Mouse (Mus musculus) CH12.LX (cell line): ENCODE results near the gene Gm20388. TPM values are rescaled to one million over a fixed set of nuclear protein-coding genes. Genes with fewer than 3 reads are reported as not detected.

Experiments
- DNase-seq: peaks from one replicate; pipeline ENCODE4 v3.0.0-alpha.2; 2013; ENCODE audit errors: extremely low read depth
- H3K27ac ChIP-seq: 2 replicates; pipeline ENCODE4 v1.5.1; 2012; ENCODE audit warnings: low read depth, mild to moderate bottlenecking, control low read depth, moderate library complexity; ENCODE audit not compliant: insufficient read depth
- H3K27me3 ChIP-seq: replicated peaks from 2 replicates; pipeline ENCODE3; 2012; ENCODE audit warnings: inconsistent platforms
- H3K36me3 ChIP-seq, 2 experiments: replicated peaks in 1 of 2; 2 replicates each; pipeline versions ENCODE3 to v1.6.1; 2012; ENCODE audit warnings: inconsistent platforms in 1 of 2, low read length in 1 of 2, mild to moderate bottlenecking in 1 of 2, mixed read lengths in 1 of 2, moderate library complexity in 1 of 2; ENCODE audit not compliant: control insufficient read depth in 1 of 2, insufficient read depth in 1 of 2
- H3K4me1 ChIP-seq, 2 experiments: 2 replicates each; pipeline ENCODE4 v1.6.1; 2012; ENCODE audit warnings: inconsistent platforms in 1 of 2, moderate library complexity in 1 of 2; ENCODE audit not compliant: insufficient read depth in 2 of 2, control insufficient read depth in 1 of 2
- H3K4me2 ChIP-seq: 2 replicates; pipeline ENCODE4 v1.6.1; 2012; ENCODE audit warnings: low read depth, mild to moderate bottlenecking, control low read depth; ENCODE audit not compliant: poor library complexity, insufficient read depth, severe bottlenecking
- H3K4me3 ChIP-seq, 3 experiments: fragments of 150-350 bp in 1 of 3; sonication (generic) in 1 of 3; replicated peaks in 1 of 3; 2 replicates each; pipeline versions ENCODE3 to v1.5.1; 2011 to 2012; ENCODE audit warnings: low read depth in 2 of 3, low read length in 2 of 3, mild to moderate bottlenecking in 2 of 3, moderate library complexity in 2 of 3, control low read depth in 1 of 3, improper control_type of control experiment in 1 of 3, inconsistent platforms in 1 of 3, mixed read lengths in 1 of 3; ENCODE audit not compliant: poor library complexity in 1 of 3
- H3K79me2 ChIP-seq: replicated peaks from 2 replicates; pipeline ENCODE4 v1.6.1; 2012; ENCODE audit warnings: mild to moderate bottlenecking, moderate library complexity; ENCODE audit not compliant: control insufficient read depth, poor library complexity, insufficient read depth, severe bottlenecking; ENCODE audit errors: extremely low read depth
- H3K9ac ChIP-seq: 2 replicates; pipeline ENCODE4 v1.6.1; 2012; ENCODE audit warnings: low read depth, mild to moderate bottlenecking, control low read depth, moderate library complexity; ENCODE audit not compliant: insufficient read depth
- H3K9me3 ChIP-seq: replicated peaks from 2 replicates; pipeline ENCODE3; 2012; ENCODE audit warnings: low read length, inconsistent platforms, mixed read lengths
- BHLHE40 ChIP-seq: IDR thresholded peaks from 2 replicates; pipeline ENCODE4 v1.6.1; 2011; ENCODE audit warnings: mild to moderate bottlenecking, low read depth, low read length, improper control_type of control experiment
- CTCF ChIP-seq, 2 experiments: IDR thresholded peaks in 1 of 2; conservative IDR thresholded peaks in 1 of 2; 2 replicates each; pipeline ENCODE4 v1.5.1; 2011 to 2012; ENCODE audit warnings: low read depth in 2 of 2, low read length in 2 of 2, improper control_type of control experiment in 1 of 2, inconsistent platforms in 1 of 2, mild to moderate bottlenecking in 1 of 2, moderate library complexity in 1 of 2
- E2F4 ChIP-seq: IDR thresholded peaks from 2 replicates; pipeline ENCODE4 v1.6.1; 2011; ENCODE audit warnings: low read depth, low read length, improper control_type of control experiment; ENCODE audit not compliant: insufficient replicate concordance
- EP300 ChIP-seq: IDR thresholded peaks from 2 replicates; pipeline ENCODE4 v1.6.1; 2011; ENCODE audit warnings: low read length, improper control_type of control experiment
- HCFC1 ChIP-seq: IDR thresholded peaks from 2 replicates; pipeline ENCODE4 v1.6.1; 2012; ENCODE audit warnings: low read depth, mild to moderate bottlenecking, inconsistent platforms, low read length, improper control_type of control experiment
- IRF4 ChIP-seq: IDR thresholded peaks from 2 replicates; pipeline ENCODE4 v1.6.1; 2014; ENCODE audit warnings: low read depth, mild to moderate bottlenecking, inconsistent platforms, low read length, improper control_type of control experiment
- JUN ChIP-seq: IDR thresholded peaks from 2 replicates; pipeline ENCODE4 v1.6.1; 2011; ENCODE audit warnings: low read depth, mild to moderate bottlenecking, low read length, improper control_type of control experiment, moderate library complexity; ENCODE audit not compliant: insufficient read depth
- MAX ChIP-seq: IDR thresholded peaks from 2 replicates; pipeline ENCODE4 v1.6.1; 2011; ENCODE audit warnings: low read length, improper control_type of control experiment
- MXI1 ChIP-seq: IDR thresholded peaks from 2 replicates; pipeline ENCODE4 v1.6.1; 2011; ENCODE audit warnings: mild to moderate bottlenecking, low read depth, low read length, improper control_type of control experiment
- MYC ChIP-seq: IDR thresholded peaks from 2 replicates; pipeline ENCODE4 v1.6.1; 2011; ENCODE audit warnings: low read depth, mild to moderate bottlenecking, improper control_type of control experiment, low read length
- NRF1 ChIP-seq: IDR thresholded peaks from 2 replicates; pipeline ENCODE4 v1.6.1; 2014; ENCODE audit warnings: low read depth, mild to moderate bottlenecking, inconsistent platforms, low read length, improper control_type of control experiment, moderate library complexity
- PAX5 ChIP-seq: IDR thresholded peaks from 2 replicates; pipeline ENCODE4 v1.6.1; 2012; ENCODE audit warnings: low read length, inconsistent platforms, mixed read lengths
- RCOR1 ChIP-seq: conservative IDR thresholded peaks from 2 replicates; pipeline ENCODE4 v1.6.1; 2012; ENCODE audit warnings: low read depth, mild to moderate bottlenecking, inconsistent platforms, low read length, improper control_type of control experiment
- SMC3 ChIP-seq: IDR thresholded peaks from 2 replicates; pipeline ENCODE4 v1.6.1; 2011; ENCODE audit warnings: low read depth, low read length, improper control_type of control experiment
- TBP ChIP-seq: conservative IDR thresholded peaks from 2 replicates; pipeline ENCODE4 v1.6.1; 2011; ENCODE audit warnings: low read depth, low read length, improper control_type of control experiment
- UBTF ChIP-seq: IDR thresholded peaks from 2 replicates; pipeline ENCODE4 v1.6.1; 2012; ENCODE audit warnings: low read depth, mild to moderate bottlenecking, inconsistent platforms, low read length, improper control_type of control experiment, moderate library complexity
- USF2 ChIP-seq: conservative IDR thresholded peaks from 2 replicates; pipeline ENCODE4 v1.6.1; 2011; ENCODE audit warnings: low read depth, low read length, improper control_type of control experiment
- ZKSCAN1 ChIP-seq: IDR thresholded peaks from 2 replicates; pipeline ENCODE4 v1.6.1; 2012; ENCODE audit warnings: low read depth, inconsistent platforms, low read length, improper control_type of control experiment, borderline replicate concordance
- dilution Hi-C: fragments of 300-500 bp; cut with MboI; formaldehyde crosslinking; loops from 2 replicates; pipeline ENCODE4 v1.14.3; 2020; ENCODE audit warnings: low sequenced_read_pairs; ENCODE audit not compliant: extremely low pct_unique_long_range_greater_than_20kb, extremely low pct_ligation_motif_present
- in situ Hi-C: fragments of 300-500 bp; cut with MboI; formaldehyde crosslinking; loops from 3 replicates; pipeline ENCODE4 v1.14.3; 2019; ENCODE audit warnings: low sequenced_read_pairs, low pct_ligation_motif_present, low pct_unique_long_range_greater_than_20kb, mixed read lengths
- polyA plus RNA-seq: library from polyadenylated mRNA; unstranded; fragments of >175 nt; gene quantifications from 2 replicates; pipeline ENCODE4 v1.2.1, GENCODE M21; 2012; ENCODE audit warnings: low read depth; ENCODE audit not compliant: insufficient read length
- total RNA-seq, 2 experiments: library from RNA; depleted of rRNA; stranded (reverse); fragments of 300-350 nt in 1 of 2; fragments of >200 nt in 1 of 2; gene quantifications; 2 replicates each; pipeline ENCODE4 v1.2.3; 2012 to 2014

Gene Gm20388
- total and polyA plus RNA-seq, 3 experiments: 14.8 to 26.3 (median 22.2) TPM

- no peak overlapping the region for H3K9ac ChIP-seq
Observed at GRCm38 (mm10) chr8:123156070-123156773, 3245.6 kb downstream of the Gm20388 start.

DNA sequence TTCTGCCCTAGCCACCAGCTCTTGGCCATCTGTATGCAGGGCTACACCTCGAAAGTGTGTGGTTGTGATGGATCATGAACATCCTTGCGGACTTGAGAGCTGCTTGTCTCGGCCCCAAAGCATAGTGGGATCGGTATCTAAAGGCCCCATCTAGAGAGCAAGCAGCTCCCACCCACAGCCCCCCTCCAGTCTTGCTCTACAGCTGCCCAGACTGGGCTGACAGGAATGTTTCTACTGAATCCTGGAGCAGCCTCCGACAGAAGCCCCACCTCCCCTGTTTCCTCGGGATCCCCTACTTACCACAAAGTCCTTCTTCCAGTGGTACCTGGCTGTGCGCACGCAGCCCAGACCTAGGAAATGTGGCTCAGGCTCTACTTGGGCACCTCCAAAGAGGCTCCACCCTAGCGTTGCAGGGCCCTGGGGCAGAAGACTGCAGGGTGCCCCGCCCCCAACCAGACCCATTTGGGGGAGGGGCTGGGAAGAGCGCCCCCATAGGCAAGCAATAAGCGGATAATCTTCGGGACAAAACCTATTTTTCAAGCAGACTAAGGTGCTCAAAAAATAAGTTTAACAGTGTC lies 3247.3 kb downstream of the Gm20388 start, which contains the start of gene Sult5a1:
Gene Sult5a1 (minus strand): TSS at position 428 of the 578 bp plus-strand sequence.
- dilution Hi-C loops (no loop called here), in situ Hi-C loops (loop anchor here (5.0 kb wide), 1 partner anchor 34 kb away; no protein-coding TSS in a partner anchor)
- Histone ChIP-seq H3K9me3 (no peaks in the 10 kb centered on the region), H3K4me1 (peaks cover 0 to 3% of the 10 kb centered on the region in 2 experiments; a peak in 1 of 4 replicates), H3K9ac (no peak within 1 kb of the TSS), H3K4me2 (no peak within 1 kb of the TSS), H3K4me3 (no peak within 1 kb of the TSS), H3K36me3 (no peaks in the 10 kb centered on the region), H3K27ac (no peak within 1 kb of the TSS), H3K79me2 (no peaks in the 10 kb centered on the region), H3K27me3 (peaks cover 27% of the 10 kb centered on the region)
- TF ChIP-seq JUN: no peak
- TF ChIP-seq RCOR1: no peak
- TF ChIP-seq MAX: no peak
- no peak for TF ChIP-seq SMC3
- TF ChIP-seq TBP: no peak
- TF ChIP-seq IRF4: no peak
- no peak for TF ChIP-seq ZKSCAN1
- no peak for TF ChIP-seq HCFC1
- TF ChIP-seq MXI1: no peak
- no peak for TF ChIP-seq NRF1
- TF ChIP-seq MYC: no peak
- DNase-seq: no peak

More at GRCm38 (mm10) chr8:123156070-123156773, 3245.6 kb downstream of the Gm20388 start:
- no peak for TF ChIP-seq MYC
- TF ChIP-seq BHLHE40: no peak
- no peak for TF ChIP-seq HCFC1
- no peak for TF ChIP-seq UBTF
- no peak for TF ChIP-seq USF2
- no peak for TF ChIP-seq EP300
- TF ChIP-seq ZKSCAN1: no peak
- no peak for TF ChIP-seq NRF1
- no peak for TF ChIP-seq E2F4
- TF ChIP-seq CTCF (conservative IDR thresholded peaks at IDR 0.05 in 1 of 2, IDR thresholded peaks at IDR 0.05 in 1 of 2; ENCODE audit: low read depth in 2 of 2, low read length in 2 of 2): no peak
- no peak for TF ChIP-seq PAX5
- TF ChIP-seq MAX: no peak
- no peak for DNase-seq
- H3K27ac ChIP-seq: no peak overlapping the region
- H3K4me1 ChIP-seq: no peaks in the 10 kb centered on the region
- in situ Hi-C loops (loop anchor here (5.0 kb wide), 1 partner anchor 36 kb away; no protein-coding TSS in a partner anchor), dilution Hi-C loops (no loop called here)
- H3K79me2 ChIP-seq: no peaks in the 10 kb centered on the region
- no peaks in the 10 kb centered on the region for H3K36me3 ChIP-seq
- no peak overlapping the region for H3K4me2 ChIP-seq
- no peak overlapping the region for H3K4me3 ChIP-seq
- no peaks in the 10 kb centered on the region for H3K9me3 ChIP-seq
- peaks cover 34% of the 10 kb centered on the region for H3K27me3 ChIP-seq
